Mouse (Mus musculus): ENCODE measurements around the gene Gria4. TPM values are rescaled to one million over a fixed set of nuclear protein-coding genes. Genes with fewer than 3 reads are reported as not detected.
"Not testable (repeated sequence)": the region's sequence is repeated elsewhere in the genome, so short reads cannot be mapped to it uniquely, and the experiment has no call there.

Gria4 gene
- polyA plus RNA-seq (2017; shearing (Covaris generic)), result not detected

DNA sequence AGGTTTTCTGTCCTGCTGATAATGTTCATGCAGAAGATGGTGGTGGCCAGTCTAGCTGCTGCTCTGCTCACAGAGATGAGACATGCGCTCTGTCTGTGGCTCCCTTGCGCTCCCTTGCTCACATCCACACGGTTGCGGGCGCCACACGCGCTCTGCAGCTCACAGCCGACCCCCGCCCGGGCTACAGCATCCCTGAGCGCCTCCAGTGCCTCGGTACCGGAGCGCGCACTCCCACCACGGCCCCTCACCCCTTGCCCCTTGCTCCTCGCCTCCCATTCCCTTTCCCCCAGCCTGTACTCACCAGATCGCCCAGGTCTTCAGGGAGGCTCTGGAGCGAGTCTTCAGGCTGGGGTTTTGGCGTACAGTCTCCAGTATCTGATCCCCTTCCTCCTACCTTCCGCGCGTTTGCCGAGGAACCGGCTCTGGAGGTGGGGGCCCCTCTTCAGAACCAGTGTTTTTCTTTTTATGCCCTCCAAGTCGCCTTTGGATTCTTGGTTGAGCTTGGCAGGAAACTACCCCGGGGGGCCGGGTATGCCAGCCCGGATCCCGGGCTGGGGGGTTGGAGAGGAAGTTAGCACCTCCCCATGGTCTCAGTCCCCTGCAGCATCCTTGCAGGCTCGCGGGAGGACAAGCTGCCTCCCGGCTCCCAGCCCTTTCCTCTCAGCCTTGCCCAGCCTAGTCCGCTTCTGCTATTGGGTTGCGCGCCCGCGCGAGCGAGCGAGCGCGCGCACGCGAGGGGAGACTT is at the start of gene Gria4:
Gene Gria4, minus strand, starts transcription at position 691 of the 745 bp plus-strand sequence.
- ATAC-seq, result no peak

GRCm38 (mm10) chr9:4810941-4811340 is 14.9 kb upstream of the Gria4 start:
- not testable (repeated sequence) for ATAC-seq

DNA sequence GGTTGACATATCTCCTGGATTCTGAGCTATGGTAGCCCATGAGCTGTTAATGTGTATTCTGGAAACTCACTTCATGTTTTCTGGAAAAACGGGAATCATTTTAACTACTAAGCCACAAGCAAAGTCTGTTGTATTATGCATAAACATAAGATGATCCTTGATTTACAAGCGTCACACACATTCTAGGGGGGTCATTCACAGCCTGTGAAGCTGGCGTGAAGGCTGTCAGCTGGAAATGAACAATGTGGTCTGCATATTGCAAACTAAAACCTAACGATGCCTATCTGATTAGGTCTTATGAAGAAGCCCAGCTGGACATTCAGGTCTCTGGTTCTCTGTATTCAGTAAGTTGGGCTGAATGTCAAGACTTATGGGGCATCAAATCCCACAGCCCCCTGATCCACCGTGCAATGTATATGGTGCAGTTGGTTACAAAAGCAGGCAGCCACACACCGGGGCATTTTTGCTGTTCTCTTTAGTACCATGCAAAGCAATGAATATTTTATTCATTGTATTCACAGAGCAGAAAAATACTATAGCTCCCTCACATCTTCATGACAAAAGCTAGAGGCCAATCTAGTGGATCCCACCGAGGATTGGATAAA is 7.2 kb upstream of the Gria4 start:
- ATAC-seq, result no peak

DNA sequence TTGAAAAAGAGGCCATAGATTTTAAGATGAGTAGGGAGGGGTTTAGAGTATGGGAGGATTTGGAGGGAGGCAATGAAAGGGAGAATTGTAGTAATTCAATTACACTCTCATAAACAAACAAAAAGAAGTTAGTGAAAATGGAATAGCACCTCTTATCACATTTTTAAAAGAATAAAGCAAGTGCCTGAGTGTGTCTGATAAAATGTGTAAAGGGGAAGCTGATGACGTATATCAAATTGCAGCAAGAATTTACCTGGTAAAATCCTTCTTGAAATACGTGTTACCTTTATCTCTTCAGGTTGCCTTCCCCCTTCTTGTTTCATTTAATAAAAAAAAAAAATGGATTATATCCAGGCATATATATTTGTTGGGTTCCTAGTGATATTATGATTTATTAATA is 1.4 kb upstream of the Gria4 start:
- ATAC-seq, result no peak

DNA sequence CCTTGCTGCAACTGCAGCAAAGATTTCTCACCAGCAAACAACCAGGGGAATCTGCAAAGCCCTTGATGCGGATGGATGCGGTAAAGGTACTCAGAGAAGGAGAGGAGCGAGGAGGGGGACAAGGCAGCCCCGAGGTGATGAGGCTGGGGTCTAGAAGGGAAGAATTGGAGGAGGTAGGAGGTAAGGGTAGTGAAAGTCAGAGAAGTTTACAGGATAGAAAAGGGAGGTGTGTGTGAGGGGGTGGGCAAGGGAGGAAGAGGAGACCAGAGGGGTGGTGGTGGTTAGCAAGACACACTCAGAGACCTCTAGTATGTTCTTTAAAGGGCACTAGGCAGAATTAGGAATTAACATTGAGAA is 233 bp upstream of the Gria4 start:
- ATAC-seq, result no peak

DNA sequence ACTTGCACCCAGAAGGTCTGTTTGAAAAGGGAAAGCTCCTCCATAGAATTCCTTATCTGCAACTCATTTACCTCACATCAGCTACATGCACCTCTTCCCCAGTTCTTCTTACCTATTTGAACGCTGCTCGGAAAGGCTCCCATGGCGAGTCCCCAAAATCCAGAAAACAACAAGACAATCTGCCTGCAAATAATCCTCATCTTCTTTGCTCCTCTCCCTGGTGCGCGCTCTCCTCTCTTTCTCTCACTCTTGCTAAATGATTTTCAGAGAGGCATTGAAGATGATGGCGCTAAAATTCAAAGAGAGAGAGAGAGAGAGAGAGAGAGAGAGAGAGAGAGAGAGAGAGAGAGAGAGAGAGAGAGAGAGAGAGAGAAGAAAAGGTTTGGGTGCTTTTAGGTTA is 959 bp downstream of the Gria4 start:
- no peak for ATAC-seq

GRCm38 (mm10) chr9:4794411-4794810 is 1.6 kb downstream of the Gria4 start:
- no peak for ATAC-seq

- ATAC-seq, result not testable (repeated sequence)
These were observed 46.6 kb downstream of the Gria4 start for GRCm38 (mm10) chr9:4749407-4749806.

DNA sequence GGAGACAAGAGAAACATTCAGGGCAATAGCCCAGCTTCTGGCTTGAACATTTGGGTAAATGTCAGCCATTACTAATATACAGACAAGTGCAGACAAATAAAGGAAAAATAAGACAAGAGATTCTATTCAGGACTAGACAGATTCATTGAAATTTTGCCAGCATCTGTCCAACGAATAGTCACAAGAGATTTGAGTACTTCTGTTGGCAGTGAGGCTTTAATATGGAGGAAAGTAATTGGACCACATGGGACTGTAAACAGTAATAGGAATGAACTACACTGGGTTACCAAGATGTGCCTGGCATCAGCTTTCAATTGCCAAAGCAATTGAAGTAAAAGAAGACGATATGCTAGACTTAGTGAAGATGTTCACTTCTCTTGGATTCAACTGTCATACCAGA is 81.9 kb downstream of the Gria4 start:
- no peak for ATAC-seq

DNA sequence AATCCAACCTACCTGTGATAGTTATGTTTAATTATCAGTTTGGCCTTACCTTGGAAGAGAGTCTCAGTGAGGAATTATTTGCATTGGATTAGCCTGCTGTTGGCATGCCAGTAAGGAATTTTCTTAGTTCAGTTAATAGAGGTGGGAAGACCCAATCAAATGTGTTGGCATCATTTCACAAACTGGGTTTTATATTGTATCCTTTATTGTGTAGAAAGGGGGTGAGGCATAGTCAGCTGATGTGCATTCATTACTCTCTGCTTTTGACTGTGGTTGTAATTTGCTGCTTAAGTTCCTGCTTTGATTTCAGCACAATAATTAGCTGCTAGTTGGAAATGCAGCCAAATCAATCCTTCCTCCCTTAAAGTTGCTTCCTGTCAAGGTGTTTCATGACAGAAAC is 83.7 kb downstream of the Gria4 start:
- no peak for ATAC-seq

- no peak for ATAC-seq
These were observed 108.9 kb downstream of the Gria4 start for GRCm38 (mm10) chr9:4687149-4687548.

GRCm38 (mm10) chr9:4680244-4680643 is 115.8 kb downstream of the Gria4 start:
- no peak for ATAC-seq

DNA sequence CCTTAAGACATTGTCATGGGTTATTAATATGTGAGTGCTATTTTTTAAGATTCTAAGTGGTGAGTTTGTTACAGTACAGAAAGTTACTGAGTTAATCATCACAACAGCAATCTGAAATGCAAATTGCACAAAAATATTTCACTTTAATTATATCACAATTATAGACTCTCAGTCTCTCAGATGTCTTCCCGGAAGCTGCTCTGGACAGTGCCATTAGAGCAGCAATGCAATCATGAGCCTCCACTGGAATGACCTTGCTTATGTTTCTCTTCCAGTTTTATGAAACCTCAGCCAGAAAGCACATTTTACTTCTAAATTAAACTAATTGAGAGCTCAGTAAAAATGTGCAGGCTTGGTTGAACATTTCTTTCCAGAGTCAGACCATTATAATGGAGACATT is 116.9 kb downstream of the Gria4 start:
- ATAC-seq, result no peak

DNA sequence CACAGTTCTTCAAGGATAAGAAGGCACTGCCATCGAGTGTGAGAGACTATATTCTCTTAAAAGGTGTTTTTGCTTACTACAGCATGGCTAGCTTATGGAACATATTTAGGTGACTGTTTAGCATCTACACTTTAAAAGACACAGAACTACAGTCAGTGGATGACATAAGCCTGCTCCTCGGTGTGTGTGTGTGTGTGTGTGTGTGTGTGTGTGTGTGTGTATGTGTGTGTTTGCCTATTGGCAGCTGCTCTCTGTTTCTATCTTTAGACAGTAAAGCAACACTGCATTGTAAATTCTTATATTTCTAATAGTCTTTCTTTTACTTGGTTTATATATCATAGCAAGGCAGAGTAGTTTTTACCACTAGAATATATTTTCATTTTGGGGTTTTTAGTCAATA is 130.3 kb downstream of the Gria4 start:
- ATAC-seq, result no peak

- ATAC-seq, result no peak
These were observed 133.6 kb downstream of the Gria4 start for GRCm38 (mm10) chr9:4662421-4662820.

GRCm38 (mm10) chr9:4658951-4659350 is 137.1 kb downstream of the Gria4 start:
- no peak for ATAC-seq

DNA sequence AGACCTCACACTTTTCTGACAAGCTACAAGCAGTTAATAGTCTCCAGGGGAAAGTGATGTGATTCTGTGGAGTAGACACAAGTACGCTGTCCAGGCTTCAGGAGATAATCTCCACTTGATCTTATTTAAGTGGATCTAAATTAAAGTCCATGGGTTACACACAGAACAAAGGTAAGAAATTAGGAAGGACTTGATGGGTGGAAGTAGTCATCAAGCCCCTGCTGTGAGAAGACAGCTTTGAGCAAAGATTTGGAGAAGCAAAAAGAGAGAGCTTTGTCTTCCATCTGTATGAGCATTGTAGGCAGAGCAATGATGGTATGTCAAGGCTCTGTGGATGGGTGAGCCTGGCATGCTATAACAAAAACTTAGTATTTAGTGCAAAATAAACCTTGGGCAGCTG is 141.7 kb downstream of the Gria4 start:
- no peak for ATAC-seq

- no peak for ATAC-seq
These were observed 156.7 kb downstream of the Gria4 start for GRCm38 (mm10) chr9:4639192-4639900.

DNA sequence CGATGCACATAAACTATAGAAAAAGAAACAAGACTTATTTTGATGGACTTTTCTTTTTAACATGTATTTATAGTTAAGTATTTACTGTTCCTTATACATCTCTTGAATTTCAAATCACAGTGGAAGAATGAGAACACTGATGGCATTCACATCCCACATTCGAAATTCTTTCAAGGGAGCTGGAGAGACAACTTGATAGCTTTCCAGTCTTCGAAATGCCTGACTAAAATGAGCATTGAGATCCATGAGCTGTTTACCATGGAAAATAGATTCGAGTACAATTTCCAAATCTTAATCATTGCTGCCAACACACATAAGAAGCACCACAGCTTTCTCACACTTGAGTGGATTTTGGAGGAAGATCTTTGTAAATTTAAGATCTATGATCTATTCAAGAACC is 164.1 kb downstream of the Gria4 start:
- ATAC-seq, result no peak

GRCm38 (mm10) chr9:4615286-4615685 is 180.7 kb downstream of the Gria4 start:
- no peak for ATAC-seq

DNA sequence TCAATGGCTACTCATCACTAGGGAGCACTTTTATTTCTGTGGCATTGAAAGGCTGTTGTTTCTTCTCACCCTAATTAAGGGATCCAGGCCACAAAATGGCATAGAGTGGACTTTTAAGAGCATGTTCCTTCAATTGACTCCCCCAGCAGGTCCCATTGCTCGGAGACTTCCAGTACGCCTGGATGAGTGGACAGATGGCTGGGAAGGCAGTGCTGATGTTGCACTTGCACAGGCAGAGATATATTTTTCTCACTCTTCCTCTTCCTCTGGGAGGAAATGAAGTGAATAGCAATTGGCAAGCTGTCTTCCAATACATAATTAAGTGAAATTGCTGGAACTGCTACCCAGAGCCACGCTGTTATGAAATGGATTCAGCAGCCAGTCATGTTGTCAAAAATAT is 190.7 kb downstream of the Gria4 start:
- no peak for ATAC-seq

DNA sequence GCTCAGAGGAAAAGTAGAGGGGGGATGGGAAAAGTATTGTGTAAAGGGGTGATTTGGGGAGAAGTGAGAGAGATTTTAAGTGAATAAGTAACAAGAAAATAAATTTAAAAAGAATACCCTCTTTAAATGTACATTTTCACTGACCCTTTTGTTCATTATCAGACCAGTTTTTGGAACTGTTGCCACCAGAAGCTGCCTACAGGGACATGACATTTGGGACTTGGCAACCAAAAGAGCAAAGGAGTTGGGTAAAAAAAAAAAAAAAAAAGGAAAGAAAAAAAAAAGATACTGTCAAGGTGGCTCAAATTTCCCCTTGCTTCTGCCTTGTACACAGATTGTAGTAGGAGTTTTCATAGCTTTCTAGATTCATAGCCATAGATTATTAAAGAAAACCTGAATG is 191.8 kb downstream of the Gria4 start:
- no peak for ATAC-seq

DNA sequence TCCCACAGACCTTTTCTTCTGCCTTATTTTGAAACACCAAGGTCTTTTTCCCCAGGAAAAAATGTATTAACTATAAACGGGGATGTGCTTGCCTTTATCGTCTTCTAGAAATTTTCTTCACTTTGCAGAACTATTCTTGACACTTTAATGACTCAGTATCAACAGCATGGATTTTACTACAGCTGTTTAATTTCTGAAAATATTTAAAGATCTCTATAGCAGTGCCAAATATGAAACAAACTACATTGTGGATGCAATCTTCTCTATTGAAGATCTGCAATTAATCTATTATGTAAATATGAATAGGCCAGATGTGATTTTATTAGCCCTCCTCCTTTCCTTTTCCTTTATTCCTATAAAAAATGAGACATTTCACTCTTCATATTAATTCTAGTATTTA is 194.2 kb downstream of the Gria4 start:
- no peak for ATAC-seq

DNA sequence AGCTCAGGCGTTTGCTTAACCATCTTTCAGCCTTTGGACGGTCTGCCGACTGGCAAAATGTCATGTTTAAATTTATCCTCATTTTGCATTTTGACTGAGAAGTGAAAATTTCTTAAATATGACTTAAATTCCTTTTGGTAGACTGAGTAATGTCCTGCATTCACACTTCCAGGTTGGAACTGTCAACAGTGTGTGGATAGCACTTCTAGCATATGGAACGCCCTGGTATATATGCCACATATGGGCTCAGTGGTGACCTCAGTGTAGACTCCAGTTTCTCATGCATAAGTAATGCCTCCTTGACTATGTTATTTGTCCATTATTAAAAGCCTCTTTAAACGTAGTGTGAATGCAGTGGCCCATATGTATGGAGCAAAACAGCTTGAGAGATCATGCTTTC is 222.4 kb downstream of the Gria4 start:
- no peak for ATAC-seq

Measured in inflammation-experienced regulatory T-cells, adult 6 months (primary cell).